Mouse (Mus musculus): ENCODE measurements around the gene Rbms3. TPM values are rescaled to one million over a fixed set of nuclear protein-coding genes. Genes with fewer than 3 reads are reported as not detected.

Gene Rbms3
- polyA plus RNA-seq, 1 experiment from 2014 or later, result not detected

GRCm38 (mm10) chr9:116899403-116899802 is 730.3 kb downstream of the Rbms3 start:
- Histone ChIP-seq H3K4me3 (ENCODE audit: inconsistent target) (no peak overlapping the region), H3K27ac (no peak overlapping the region), H3K36me3 (ENCODE audit: inconsistent target) (no peaks in the 10 kb centered on the region), H3K79me2 (ENCODE audit: inconsistent target) (no peaks in the 10 kb centered on the region)
- WGBS (ENCODE audit: missing documents), result 87% methylated on average over 15 of the region's 15 CpGs

GRCm38 (mm10) chr9:116886973-116887680 is 742.6 kb downstream of the Rbms3 start:
- WGBS (ENCODE audit: missing documents), result 90% methylated on average over 9 of the region's 9 CpGs

GRCm38 (mm10) chr9:116885617-116886016 is 744.1 kb downstream of the Rbms3 start:
- H3K4me3 ChIP-seq (ENCODE audit: inconsistent target), result no peak overlapping the region
- no peak overlapping the region for H3K27ac ChIP-seq
- H3K79me2 ChIP-seq (ENCODE audit: inconsistent target), result no peaks in the 10 kb centered on the region
- WGBS (ENCODE audit: missing documents), result 88% methylated on average over 5 of the region's 5 CpGs
- H3K36me3 ChIP-seq (ENCODE audit: inconsistent target), result no peaks in the 10 kb centered on the region

More at GRCm38 (mm10) chr9:116886973-116887680, 742.6 kb downstream of the Rbms3 start:
- Histone ChIP-seq H3K4me3 (ENCODE audit: inconsistent target) (no peak overlapping the region), H3K79me2 (ENCODE audit: inconsistent target) (no peaks in the 10 kb centered on the region), H3K36me3 (ENCODE audit: inconsistent target) (no peaks in the 10 kb centered on the region), H3K27ac (no peak overlapping the region)

DNA sequence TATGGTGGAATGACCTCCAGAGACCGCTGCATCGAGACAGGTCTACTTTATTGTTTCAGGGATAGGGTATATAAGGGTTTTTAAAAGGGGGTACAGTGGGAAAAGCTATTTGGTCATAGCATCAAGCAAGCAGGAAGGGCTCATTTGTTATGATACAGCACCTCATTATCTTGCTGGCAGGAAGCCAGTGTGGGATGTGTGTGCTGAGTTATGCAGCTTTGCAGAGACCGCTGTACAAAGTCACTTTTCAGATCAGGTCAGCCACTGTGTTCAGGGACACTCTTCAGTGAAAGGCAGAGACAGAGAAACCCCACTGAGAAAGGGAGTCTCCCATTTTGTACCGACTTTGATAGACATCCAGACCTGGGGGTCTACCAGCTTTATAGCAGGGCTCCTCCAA is 749.2 kb downstream of the Rbms3 start:
- Histone ChIP-seq H3K27ac (no peak overlapping the region), H3K4me3 (ENCODE audit: inconsistent target) (no peak overlapping the region), H3K79me2 (ENCODE audit: inconsistent target) (no peaks in the 10 kb centered on the region), H3K36me3 (ENCODE audit: inconsistent target) (no peaks in the 10 kb centered on the region)
- 87% methylated on average over 4 of the region's 4 CpGs for WGBS (ENCODE audit: missing documents)

DNA sequence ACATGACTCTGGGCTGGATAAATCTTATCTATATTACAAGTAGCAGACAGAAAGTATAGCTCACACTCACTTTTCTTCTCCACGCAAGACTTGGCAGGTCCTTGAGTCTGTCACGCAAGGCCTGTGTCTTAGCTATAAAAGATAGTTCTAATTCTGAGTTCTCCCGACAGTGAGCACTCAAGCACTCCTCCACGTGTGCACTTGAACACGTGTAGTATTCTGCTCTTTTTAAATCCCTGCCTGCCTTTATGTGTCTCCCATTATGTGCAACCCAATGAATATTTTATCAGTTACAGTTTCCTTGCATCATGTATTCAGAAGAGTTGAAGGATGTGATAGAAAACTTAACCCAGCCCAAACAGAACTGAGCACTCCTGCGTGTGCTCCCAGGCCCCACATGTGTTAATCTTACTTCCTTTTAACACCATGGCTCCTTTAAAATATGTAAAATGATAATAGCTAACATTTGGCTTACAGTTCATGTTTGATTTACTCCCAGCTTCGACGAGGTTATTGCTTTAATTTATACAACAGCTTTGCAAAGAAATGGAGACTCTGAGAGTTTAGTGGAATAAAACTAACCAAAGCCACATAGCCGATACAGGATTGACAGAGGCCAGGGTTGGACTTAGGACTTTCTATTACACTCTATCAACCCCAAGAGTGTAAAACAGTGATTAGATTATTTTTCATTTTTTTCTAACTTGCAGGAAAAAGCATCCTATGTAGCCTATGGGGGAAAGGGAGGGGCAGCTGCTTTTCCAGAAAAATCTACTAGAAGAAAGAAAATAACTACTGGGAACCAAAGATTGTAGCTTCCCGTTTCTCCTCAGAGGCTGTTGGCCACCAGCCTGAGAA is 749.9 kb downstream of the Rbms3 start:
- Histone ChIP-seq H3K36me3 (ENCODE audit: inconsistent target) (no peaks in the 10 kb centered on the region), H3K79me2 (ENCODE audit: inconsistent target) (no peaks in the 10 kb centered on the region), H3K27ac (no peak overlapping the region), H3K4me3 (ENCODE audit: inconsistent target) (no peak overlapping the region)
- WGBS (ENCODE audit: missing documents), result 90% methylated on average over 10 of the region's 10 CpGs

GRCm38 (mm10) chr9:116876786-116877185 is 752.9 kb downstream of the Rbms3 start:
- no peaks in the 10 kb centered on the region for H3K79me2 ChIP-seq (ENCODE audit: inconsistent target)
- H3K4me3 ChIP-seq (ENCODE audit: inconsistent target), result no peak overlapping the region
- H3K27ac ChIP-seq, result no peak overlapping the region
- WGBS (ENCODE audit: missing documents), result 82% methylated on average over 2 of the region's 3 CpGs
- no peaks in the 10 kb centered on the region for H3K36me3 ChIP-seq (ENCODE audit: inconsistent target)

DNA sequence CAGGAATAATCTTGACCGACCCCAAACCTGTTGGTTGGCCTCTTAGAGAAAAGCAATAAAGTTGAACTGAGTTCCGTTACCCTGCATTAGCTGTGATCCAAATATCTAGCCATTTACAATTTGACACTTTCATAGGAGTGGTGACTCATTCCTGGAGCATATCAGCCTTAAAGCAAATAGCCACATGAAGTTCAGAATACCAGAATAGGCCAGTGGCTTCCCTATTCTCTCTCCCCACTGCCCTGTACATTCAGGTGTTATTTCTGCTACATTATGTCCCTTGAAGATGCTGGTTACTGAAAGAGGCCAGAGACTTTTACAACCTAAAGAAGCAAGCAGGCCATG is 755.8 kb downstream of the Rbms3 start:
- Histone ChIP-seq H3K36me3 (ENCODE audit: inconsistent target) (no peaks in the 10 kb centered on the region), H3K79me2 (ENCODE audit: inconsistent target) (no peaks in the 10 kb centered on the region), H3K4me3 (ENCODE audit: inconsistent target) (no peak overlapping the region), H3K27ac (no peak overlapping the region)
- 48% methylated on average over 2 of the region's 2 CpGs for WGBS (ENCODE audit: missing documents)

DNA sequence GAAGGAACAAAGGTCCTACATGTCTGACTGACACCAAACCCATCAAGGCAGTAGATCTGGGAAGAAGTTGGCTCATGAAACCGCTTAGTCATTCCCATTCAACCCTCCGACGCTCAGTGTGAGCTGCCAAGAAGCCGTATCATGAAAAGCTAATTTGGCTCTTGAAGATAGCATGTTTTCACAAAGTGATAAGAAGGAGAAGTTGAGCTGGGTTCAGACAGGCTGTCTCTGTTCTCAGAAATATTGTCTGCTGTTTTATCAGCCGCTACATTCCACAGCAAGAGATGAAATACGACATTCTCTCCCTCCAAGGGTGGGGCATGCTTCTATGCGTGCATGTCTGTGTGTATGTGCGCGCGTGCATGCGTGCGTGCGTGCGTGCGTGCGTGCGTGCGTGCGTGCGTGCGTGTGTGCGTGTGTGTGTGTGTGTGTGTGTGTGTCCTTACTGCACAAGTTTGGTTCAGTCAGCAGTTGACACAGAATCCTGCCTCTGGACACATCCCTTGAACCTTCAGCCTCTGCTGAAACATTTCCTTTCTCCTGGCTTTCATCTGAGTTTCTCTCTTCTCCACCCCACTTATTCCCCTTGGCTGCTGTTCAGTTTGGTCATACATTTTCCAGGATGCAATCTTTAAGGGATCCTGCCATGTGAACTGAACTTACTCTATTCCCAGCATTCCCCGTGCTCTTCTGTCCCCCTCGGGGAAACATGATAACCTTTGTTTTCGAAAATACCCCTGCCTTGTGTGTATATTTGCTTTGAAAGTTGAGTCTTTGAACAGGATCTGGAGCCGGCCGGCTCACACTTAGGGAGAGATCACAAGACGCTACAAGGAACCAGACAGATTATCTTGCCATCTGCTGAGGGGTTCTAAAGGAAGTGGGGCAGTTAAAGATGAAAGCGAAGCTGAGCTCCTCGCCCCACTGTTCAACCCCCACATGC is 756.4 kb downstream of the Rbms3 start:
- 43% methylated on average over 14 of the region's 30 CpGs for WGBS (ENCODE audit: missing documents)
- Histone ChIP-seq H3K4me3 (ENCODE audit: inconsistent target) (no peak overlapping the region), H3K36me3 (ENCODE audit: inconsistent target) (no peaks in the 10 kb centered on the region), H3K27ac (no peak overlapping the region), H3K79me2 (ENCODE audit: inconsistent target) (no peaks in the 10 kb centered on the region)

- Histone ChIP-seq H3K4me3 (ENCODE audit: inconsistent target) (no peak overlapping the region), H3K27ac (no peak overlapping the region), H3K79me2 (ENCODE audit: inconsistent target) (no peaks in the 10 kb centered on the region), H3K36me3 (ENCODE audit: inconsistent target) (no peaks in the 10 kb centered on the region)
- 87% methylated on average over 6 of the region's 6 CpGs for WGBS (ENCODE audit: missing documents)
Observed at GRCm38 (mm10) chr9:116872346-116872745, 757.4 kb downstream of the Rbms3 start.

GRCm38 (mm10) chr9:116871576-116871975 is 758.1 kb downstream of the Rbms3 start:
- H3K4me3 ChIP-seq (ENCODE audit: inconsistent target), result no peak overlapping the region
- no peak overlapping the region for H3K27ac ChIP-seq
- 90% methylated on average over 5 of the region's 5 CpGs for WGBS (ENCODE audit: missing documents)
- H3K79me2 ChIP-seq (ENCODE audit: inconsistent target), result no peaks in the 10 kb centered on the region
- H3K36me3 ChIP-seq (ENCODE audit: inconsistent target), result no peaks in the 10 kb centered on the region

DNA sequence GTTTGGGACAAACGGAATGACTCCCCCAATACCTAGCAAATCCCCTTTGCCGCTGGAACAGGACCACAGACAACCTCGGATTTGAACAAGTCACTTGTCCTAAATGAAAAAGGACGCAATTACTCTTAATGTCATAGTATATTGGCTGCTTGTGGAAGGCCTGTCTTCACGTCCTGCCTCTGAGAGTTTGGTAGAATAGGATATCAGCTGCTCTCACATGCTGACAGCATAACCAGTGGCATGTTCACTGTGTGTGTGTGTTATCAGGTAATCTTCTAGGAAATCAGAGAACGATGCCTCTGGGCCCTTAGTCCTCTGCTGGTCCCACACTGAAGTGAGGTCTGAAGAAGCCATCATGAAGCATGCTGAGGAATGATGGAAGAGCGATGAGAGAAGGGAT is 763.7 kb downstream of the Rbms3 start:
- 91% methylated on average over 7 of the region's 7 CpGs for WGBS (ENCODE audit: missing documents)
- H3K4me3 ChIP-seq (ENCODE audit: inconsistent target), result no peak overlapping the region
- no peak overlapping the region for H3K27ac ChIP-seq
- no peaks in the 10 kb centered on the region for H3K79me2 ChIP-seq (ENCODE audit: inconsistent target)
- no peaks in the 10 kb centered on the region for H3K36me3 ChIP-seq (ENCODE audit: inconsistent target)

DNA sequence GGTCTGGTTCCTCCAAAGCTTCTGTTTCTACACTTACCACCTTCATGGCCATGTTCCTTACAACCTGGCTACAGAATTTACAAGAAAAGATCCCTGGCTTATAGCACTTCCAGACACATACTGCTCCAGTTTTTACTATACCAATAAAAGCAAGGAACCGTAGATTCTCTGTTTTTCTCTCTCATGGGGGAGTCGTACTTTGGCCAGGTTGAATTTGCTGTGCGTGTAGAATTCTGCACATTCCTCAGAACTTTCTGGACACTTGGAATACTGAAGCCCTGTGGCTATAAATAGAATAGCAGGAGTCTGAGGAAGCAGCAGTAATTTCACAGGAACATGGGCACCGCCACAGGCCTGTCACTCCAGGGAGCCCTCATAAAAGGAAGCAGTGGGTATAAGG is 766.1 kb downstream of the Rbms3 start:
- WGBS (ENCODE audit: missing documents), result 91% methylated on average over 4 of the region's 4 CpGs
- Histone ChIP-seq H3K27ac (no peak overlapping the region), H3K36me3 (ENCODE audit: inconsistent target) (no peaks in the 10 kb centered on the region), H3K79me2 (ENCODE audit: inconsistent target) (no peaks in the 10 kb centered on the region), H3K4me3 (ENCODE audit: inconsistent target) (no peak overlapping the region)

DNA sequence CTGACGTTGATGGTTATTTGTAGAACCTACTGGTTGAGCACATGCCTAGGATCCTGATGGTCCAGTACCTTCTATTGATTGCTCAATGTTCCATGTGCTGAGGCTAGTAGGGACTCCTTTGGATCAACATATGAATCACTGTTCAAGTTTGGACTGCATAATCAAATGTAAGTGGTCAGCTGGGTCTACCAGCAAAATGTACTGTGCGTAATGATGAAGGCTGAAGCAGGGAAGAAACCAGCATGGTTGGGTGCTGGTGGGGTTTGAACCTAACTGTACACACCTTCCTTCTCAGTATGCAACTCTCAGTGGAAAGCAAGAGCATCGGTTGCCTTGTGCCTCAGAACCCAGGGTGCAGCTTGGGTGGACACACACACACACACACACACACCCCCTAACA is 767.4 kb downstream of the Rbms3 start:
- 98% methylated on average over 3 of the region's 3 CpGs for WGBS (ENCODE audit: missing documents)
- Histone ChIP-seq H3K27ac (no peak overlapping the region), H3K4me3 (ENCODE audit: inconsistent target) (no peak overlapping the region), H3K36me3 (ENCODE audit: inconsistent target) (no peaks in the 10 kb centered on the region), H3K79me2 (ENCODE audit: inconsistent target) (no peaks in the 10 kb centered on the region)

DNA sequence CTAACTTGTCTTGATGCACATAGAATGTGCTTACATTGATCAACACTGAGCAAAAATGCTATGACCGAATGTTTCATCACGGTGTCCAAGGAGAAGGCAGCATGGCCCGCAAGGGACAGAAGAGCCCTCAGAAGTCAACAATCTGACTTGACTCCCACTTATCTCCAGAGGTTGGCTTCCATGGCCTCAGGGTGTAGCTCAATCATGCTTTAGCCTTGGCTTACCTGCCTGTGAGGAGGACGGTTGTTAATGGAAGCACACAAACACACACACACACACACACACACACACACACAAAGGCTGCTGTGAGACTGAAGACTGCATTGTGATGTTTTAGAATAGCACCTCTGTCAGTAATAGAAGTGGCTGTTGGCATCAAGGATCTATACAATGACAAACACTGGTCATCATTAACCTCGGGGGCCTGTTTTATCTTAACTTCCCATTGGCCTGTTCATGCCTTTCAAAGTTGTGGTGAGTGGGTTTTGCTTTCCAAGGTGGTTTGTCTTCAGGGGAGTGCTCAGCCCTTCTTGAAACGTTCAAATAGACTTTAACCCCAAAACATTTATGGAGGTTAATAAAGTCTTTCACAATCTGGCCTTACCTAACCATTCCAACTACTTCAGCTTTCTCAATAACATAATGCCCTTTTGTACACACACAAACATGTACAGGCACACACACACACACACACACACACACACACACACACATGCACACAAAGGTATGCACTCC is 771.7 kb downstream of the Rbms3 start:
- Histone ChIP-seq H3K27ac (no peak overlapping the region), H3K79me2 (ENCODE audit: inconsistent target) (no peaks in the 10 kb centered on the region), H3K36me3 (ENCODE audit: inconsistent target) (no peaks in the 10 kb centered on the region), H3K4me3 (ENCODE audit: inconsistent target) (no peak overlapping the region)
- 85% methylated on average over 5 of the region's 6 CpGs for WGBS (ENCODE audit: missing documents)

Measured in macrophage (primary cell).